Mouse (Mus musculus) limb, embryonic 10.5 days (tissue): Measurements from ENCODE around the gene Lrrc2. TPM values are rescaled to one million over a fixed set of nuclear protein-coding genes. Genes with fewer than 3 reads are reported as not detected.

ENCODE experiments used
- DNase-seq: peaks from one replicate; pipeline ENCODE4 v3.0.0-alpha.2; 2017; ENCODE audit warnings: low spot score
- H3K27ac ChIP-seq: fragments of 300-500 bp; sonication (generic); 2 replicates; pipeline ENCODE4 v1.5.1; 2016; ENCODE audit warnings: mild to moderate bottlenecking
- H3K27me3 ChIP-seq: fragments of 300-500 bp; sonication (generic); 2 replicates; pipeline ENCODE4 v1.6.1; 2016; ENCODE audit warnings: low read depth, mild to moderate bottlenecking; ENCODE audit not compliant: poor library complexity, severe bottlenecking
- H3K36me3 ChIP-seq: fragments of 300-500 bp; sonication (generic); 2 replicates; pipeline ENCODE4 v1.6.1; 2016; ENCODE audit warnings: mild to moderate bottlenecking, moderate library complexity
- H3K4me1 ChIP-seq: fragments of 300-500 bp; sonication (generic); 2 replicates; pipeline ENCODE4 v1.6.1; 2016
- H3K4me3 ChIP-seq: fragments of 300-500 bp; sonication (generic); 2 replicates; pipeline ENCODE4 v1.5.1; 2016; ENCODE audit warnings: mild to moderate bottlenecking, moderate library complexity
- H3K9me3 ChIP-seq: fragments of 300-500 bp; sonication (generic); replicated peaks from 2 replicates; pipeline ENCODE4 v1.6.1; 2016; ENCODE audit warnings: mild to moderate bottlenecking
- WGBS: fragments of 180-500 bp; shearing (Covaris S2); methylation state at CpG from one replicate; pipeline ENCODE4 v1.1.7; 2016; 5-methylcytosine and 5-hydroxymethylcytosine counted together
- polyA plus RNA-seq: library from polyadenylated mRNA; unstranded; fragments of >200 nt; fragmentation: Nextera tagmentation; extraction: Ambion mirVana; gene quantifications from 2 replicates; pipeline ENCODE4 v1.2.1, GENCODE M21; 2016

Lrrc2 gene
- polyA plus RNA-seq, 1 experiment from 2014 or later = 0.20 TPM

- Histone ChIP-seq H3K9me3 (no peaks in the 10 kb centered on the region), H3K27ac (no peak overlapping the region), H3K4me1 (peaks cover 13% of the 10 kb centered on the region), H3K4me3 (peak overlapping the region; percentile 63), H3K36me3 (no peaks in the 10 kb centered on the region), H3K27me3 (peaks cover 69% of the 10 kb centered on the region)
- WGBS = 43% methylated on average over 5 of the region's 5 CpGs
- no peak for DNase-seq
These were observed 1.7 kb downstream of the Lrrc2 start for GRCm38 (mm10) chr9:110952931-110953549.

DNA sequence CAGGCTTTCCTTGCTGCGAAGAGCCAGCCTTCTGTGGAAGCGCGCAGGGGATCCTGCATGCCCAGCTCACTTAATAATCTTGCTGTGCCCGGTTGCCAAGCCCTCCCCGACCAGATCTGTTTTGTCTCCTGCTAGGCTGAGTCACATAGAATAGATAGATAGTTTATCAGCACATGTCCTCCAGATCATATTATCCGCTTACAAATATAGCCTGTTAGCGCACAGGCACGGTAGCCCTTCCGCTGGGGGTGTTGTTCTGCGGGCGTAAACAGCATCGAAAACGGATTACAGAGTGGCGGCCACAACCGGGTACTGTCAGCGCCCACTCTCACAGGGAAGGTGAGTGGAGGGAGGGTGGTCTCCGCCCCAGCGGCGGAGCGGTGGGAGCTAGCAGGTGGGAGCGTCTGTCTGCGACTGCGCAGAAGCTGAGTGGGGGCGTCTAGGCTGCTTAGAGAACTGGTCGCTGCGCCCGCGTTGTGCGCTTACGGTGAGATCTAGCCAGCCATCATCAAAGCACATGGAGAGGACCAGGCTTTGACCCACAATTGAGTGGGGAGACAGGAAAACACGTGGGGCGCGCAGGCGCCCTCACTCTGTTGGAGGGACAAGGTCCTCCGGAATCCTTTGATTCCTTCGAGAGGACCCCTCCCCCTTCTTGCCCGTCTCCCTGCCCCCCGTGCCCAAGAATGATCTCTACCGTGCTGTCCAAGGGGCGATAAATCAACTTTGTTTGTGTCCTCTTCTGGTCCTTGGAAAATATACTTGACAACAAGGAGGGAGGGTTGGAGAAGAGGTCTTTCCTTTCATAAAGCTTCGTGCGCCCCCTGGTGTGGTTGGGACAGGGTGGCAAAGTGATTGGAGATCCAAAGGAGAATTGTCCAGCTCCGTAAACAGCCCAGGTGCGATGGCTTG lies 2.5 kb downstream of the Lrrc2 start:
- Histone ChIP-seq H3K4me3 (peak overlapping the region; percentile 63), H3K9me3 (no peaks in the 10 kb centered on the region), H3K36me3 (no peaks in the 10 kb centered on the region), H3K27me3 (peaks cover 63% of the 10 kb centered on the region), H3K27ac (peak overlapping the region; percentile 63; the same call in 1 of the 2 replicates), H3K4me1 (peaks cover 16% of the 10 kb centered on the region)
- under 1% methylated on average over 44 of the region's 44 CpGs for WGBS
- DNase-seq = peak; percentile 74

DNA sequence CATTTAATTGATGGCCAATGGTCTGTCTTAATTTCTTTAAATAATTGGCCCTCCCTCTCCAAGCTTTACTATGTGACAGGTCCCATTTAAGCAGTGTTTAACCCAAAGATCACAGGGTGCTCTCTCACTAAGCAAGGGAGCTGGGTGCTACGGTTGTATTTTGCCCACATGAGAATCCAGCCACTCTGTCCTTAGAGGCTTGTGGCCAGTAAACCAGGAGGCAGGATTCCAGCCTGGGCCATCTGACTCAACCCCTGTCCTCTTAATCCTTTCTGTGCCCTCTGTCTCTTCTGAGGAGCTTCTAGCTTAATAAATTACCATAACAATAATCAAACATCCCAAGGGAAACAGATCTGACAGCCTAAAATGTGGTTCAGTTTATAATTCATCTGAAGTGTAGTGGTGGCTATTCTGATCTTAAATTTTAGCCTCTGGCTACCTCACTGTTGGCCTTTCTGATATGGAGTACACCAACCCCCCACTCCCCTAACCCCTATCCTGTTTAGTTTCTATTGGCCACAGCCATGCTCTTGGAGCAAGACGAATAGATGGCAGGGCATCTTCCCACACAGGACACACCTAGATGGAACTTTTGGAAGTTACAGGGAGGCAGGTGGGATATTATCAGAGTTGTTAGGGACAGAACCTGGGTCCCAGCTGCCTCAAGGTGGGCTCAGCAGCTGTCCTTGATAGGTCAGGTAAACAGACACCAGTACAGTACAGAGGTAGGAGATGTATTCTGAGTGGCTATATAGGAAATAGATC lies 3.5 kb downstream of the Lrrc2 start:
- no peaks in the 10 kb centered on the region for H3K36me3 ChIP-seq
- no peak overlapping the region for H3K27ac ChIP-seq
- no peaks in the 10 kb centered on the region for H3K9me3 ChIP-seq
- DNase-seq = no peak
- H3K4me1 ChIP-seq = peaks cover 16% of the 10 kb centered on the region
- 51% methylated on average over 2 of the region's 2 CpGs for WGBS
- peaks cover 57% of the 10 kb centered on the region for H3K27me3 ChIP-seq
- H3K4me3 ChIP-seq = no peak overlapping the region

- peaks cover 55% of the 10 kb centered on the region for H3K27me3 ChIP-seq
These were observed 4.6 kb downstream of the Lrrc2 start for GRCm38 (mm10) chr9:110955962-110956361.

GRCm38 (mm10) chr9:110959669-110960068 lies 8.3 kb downstream of the Lrrc2 start:
- WGBS = 91% methylated on average over 5 of the region's 5 CpGs

More at GRCm38 (mm10) chr9:110955962-110956361, 4.6 kb downstream of the Lrrc2 start:
- Histone ChIP-seq H3K9me3 (no peaks in the 10 kb centered on the region), H3K36me3 (no peaks in the 10 kb centered on the region), H3K27ac (no peak overlapping the region), H3K4me3 (no peak overlapping the region), H3K4me1 (peaks cover 16% of the 10 kb centered on the region)
- 91% methylated on average over 6 of the region's 6 CpGs for WGBS
- DNase-seq = no peak

GRCm38 (mm10) chr9:110960230-110961149 lies 9.1 kb downstream of the Lrrc2 start:
- DNase-seq = no peak
- H3K27ac ChIP-seq = no peak overlapping the region
- 86% methylated on average over 13 of the region's 13 CpGs for WGBS
- peaks cover 5% of the 10 kb centered on the region; the same call in 1 of the 2 replicates for H3K4me1 ChIP-seq
- no peak overlapping the region for H3K4me3 ChIP-seq
- peaks cover 9% of the 10 kb centered on the region for H3K27me3 ChIP-seq
- no peaks in the 10 kb centered on the region for H3K36me3 ChIP-seq
- H3K9me3 ChIP-seq = no peaks in the 10 kb centered on the region

More at GRCm38 (mm10) chr9:110959669-110960068, 8.3 kb downstream of the Lrrc2 start:
- H3K9me3 ChIP-seq = no peaks in the 10 kb centered on the region
- H3K4me3 ChIP-seq = no peak overlapping the region
- H3K4me1 ChIP-seq = peaks cover 5% of the 10 kb centered on the region; the same call in 1 of the 2 replicates
- peaks cover 18% of the 10 kb centered on the region for H3K27me3 ChIP-seq
- no peak for DNase-seq
- no peaks in the 10 kb centered on the region for H3K36me3 ChIP-seq
- no peak overlapping the region for H3K27ac ChIP-seq

DNA sequence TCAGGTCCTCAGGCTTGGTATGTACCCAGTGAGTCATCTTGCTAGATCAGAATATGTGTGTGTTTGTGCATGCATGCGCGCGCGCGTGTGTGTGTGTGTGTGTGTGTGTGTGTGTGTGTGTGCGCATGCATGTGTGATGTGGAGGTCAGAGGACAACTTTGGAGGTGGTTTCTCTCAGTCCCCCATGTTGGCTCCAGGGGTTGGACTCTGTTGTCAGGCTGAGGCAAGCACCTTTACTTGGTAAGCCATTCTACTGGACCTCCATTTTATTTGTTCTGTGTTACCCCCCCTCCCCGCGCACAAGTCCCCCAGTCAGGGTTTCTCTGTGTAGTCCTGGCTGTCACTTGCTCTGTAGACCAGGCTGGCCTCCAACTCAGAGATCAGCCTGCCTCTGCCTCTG lies 10.0 kb downstream of the Lrrc2 start:
- Histone ChIP-seq H3K27me3 (peaks cover under 1% of the 10 kb centered on the region; the same call in 1 of the 2 replicates), H3K27ac (no peak overlapping the region), H3K9me3 (no peaks in the 10 kb centered on the region), H3K36me3 (no peaks in the 10 kb centered on the region), H3K4me3 (no peak overlapping the region), H3K4me1 (peaks cover 5% of the 10 kb centered on the region; the same call in 1 of the 2 replicates)
- DNase-seq = no peak
- 97% methylated on average over 8 of the region's 8 CpGs for WGBS

DNA sequence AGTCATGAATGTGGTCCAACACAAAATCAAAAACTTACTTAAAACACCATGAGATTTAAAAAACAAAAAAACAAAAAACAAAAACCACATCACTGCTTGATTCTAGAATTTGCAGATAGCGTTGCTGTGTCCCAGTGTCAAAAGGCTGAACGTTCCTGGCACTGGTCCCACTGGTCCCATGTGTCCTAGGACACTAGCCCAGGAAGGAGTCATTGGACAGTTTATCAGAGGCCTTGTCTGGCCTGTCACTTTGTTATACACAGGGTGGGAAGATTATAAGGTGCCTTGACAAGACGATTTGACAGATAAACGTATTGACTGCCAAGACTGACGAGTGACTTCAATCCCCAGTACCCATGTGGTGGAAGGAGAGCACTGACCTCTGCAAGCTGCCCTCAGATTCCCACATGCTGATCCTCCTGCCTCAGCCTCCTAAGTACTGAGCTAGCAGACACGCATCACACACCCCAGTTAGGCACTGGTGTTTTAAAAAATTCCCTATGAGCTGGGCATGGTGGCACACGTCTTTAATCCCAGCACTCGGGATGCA lies 12.3 kb downstream of the Lrrc2 start:
- Histone ChIP-seq H3K27ac (no peak overlapping the region), H3K4me1 (no peaks in the 10 kb centered on the region), H3K9me3 (no peaks in the 10 kb centered on the region), H3K36me3 (no peaks in the 10 kb centered on the region), H3K4me3 (no peak overlapping the region), H3K27me3 (no peaks in the 10 kb centered on the region)
- no peak for DNase-seq
- WGBS = 93% methylated on average over 8 of the region's 8 CpGs

GRCm38 (mm10) chr9:110965062-110965909 lies 13.9 kb downstream of the Lrrc2 start:
- Histone ChIP-seq H3K4me1 (no peaks in the 10 kb centered on the region), H3K27me3 (no peaks in the 10 kb centered on the region), H3K36me3 (no peaks in the 10 kb centered on the region), H3K9me3 (no peaks in the 10 kb centered on the region), H3K4me3 (no peak overlapping the region), H3K27ac (no peak overlapping the region)
- DNase-seq = no peak
- 91% methylated on average over 22 of the region's 22 CpGs for WGBS

GRCm38 (mm10) chr9:110965910-110966231 lies 14.5 kb downstream of the Lrrc2 start:
- Histone ChIP-seq H3K36me3 (no peaks in the 10 kb centered on the region), H3K4me3 (no peak overlapping the region), H3K27me3 (no peaks in the 10 kb centered on the region), H3K27ac (no peak overlapping the region), H3K9me3 (no peaks in the 10 kb centered on the region), H3K4me1 (no peaks in the 10 kb centered on the region)
- WGBS = 83% methylated on average over 2 of the region's 2 CpGs
- no peak for DNase-seq

GRCm38 (mm10) chr9:110979411-110979810 lies 28.1 kb downstream of the Lrrc2 start:
- Histone ChIP-seq H3K9me3 (no peaks in the 10 kb centered on the region), H3K4me3 (no peak overlapping the region), H3K27me3 (no peaks in the 10 kb centered on the region), H3K36me3 (no peaks in the 10 kb centered on the region), H3K4me1 (no peaks in the 10 kb centered on the region), H3K27ac (no peak overlapping the region)
- 93% methylated on average over 11 of the region's 11 CpGs for WGBS
- no peak for DNase-seq
